Mouse (Mus musculus) liver, postnatal 0 days (tissue): ENCODE results near the gene Npffr2. TPM values are rescaled to one million over a fixed set of nuclear protein-coding genes. Genes with fewer than 3 reads are reported as not detected.

Experiments
- ATAC-seq: fragments of 200-750 bp; cut with Nextera tagmentation; 2 replicates; pipeline ENCODE4 v1.8.0; 2017; ENCODE audit warnings: mild to moderate bottlenecking, moderate library complexity
- DNase-seq: peaks from one replicate; pipeline ENCODE4 v3.0.0-alpha.2; 2016
- H3K27ac ChIP-seq: fragments of 300-500 bp; sonication (generic); 2 replicates; pipeline ENCODE4 v1.5.1; 2014; ENCODE audit warnings: antibody characterized with exemption, moderate library complexity, mild to moderate bottlenecking, low read depth
- H3K27me3 ChIP-seq: fragments of 300-500 bp; sonication (generic); 2 replicates; pipeline ENCODE4 v1.6.1; 2014; ENCODE audit warnings: low read length, control low read depth, mixed read lengths; ENCODE audit not compliant: insufficient read depth
- H3K36me3 ChIP-seq: fragments of 300-500 bp; sonication (generic); replicated peaks from 2 replicates; pipeline ENCODE4 v1.6.1; 2014; ENCODE audit warnings: mild to moderate bottlenecking, control low read depth, low read length, moderate library complexity, mixed read lengths; ENCODE audit not compliant: insufficient read depth
- H3K4me1 ChIP-seq: fragments of 300-500 bp; sonication (generic); 2 replicates; pipeline ENCODE4 v1.6.1; 2014; ENCODE audit warnings: antibody characterized with exemption, mild to moderate bottlenecking, control low read depth; ENCODE audit not compliant: insufficient read depth
- H3K4me2 ChIP-seq: fragments of 300-500 bp; sonication (generic); 2 replicates; pipeline ENCODE4 v1.6.1; 2014; ENCODE audit warnings: low read depth, mild to moderate bottlenecking, low read length, moderate library complexity, mixed read lengths
- H3K4me3 ChIP-seq: fragments of 300-500 bp; sonication (generic); 2 replicates; pipeline ENCODE4 v1.5.1; 2014; ENCODE audit warnings: low read depth, low read length
- H3K9ac ChIP-seq: fragments of 300-500 bp; sonication (generic); replicated peaks from 2 replicates; pipeline ENCODE4 v1.6.1; 2014; ENCODE audit warnings: mild to moderate bottlenecking, moderate library complexity
- H3K9me3 ChIP-seq: fragments of 300-500 bp; sonication (generic); 2 replicates; pipeline ENCODE4 v1.6.1; 2016; ENCODE audit warnings: mild to moderate bottlenecking, control low read depth, low read length, mixed read lengths
- CTCF ChIP-seq: sonication (generic); IDR thresholded peaks from 2 replicates; pipeline ENCODE4 v1.5.1; 2016; ENCODE audit warnings: antibody characterized with exemption, low read depth
- EP300 ChIP-seq: IDR thresholded peaks from 2 replicates; pipeline ENCODE4 v1.6.1; 2016; ENCODE audit warnings: antibody characterized with exemption, low read depth, mild to moderate bottlenecking
- WGBS: fragments of 180-500 bp; shearing (Covaris S2); extraction: QIAGEN DNeasy Blood & Tissue Kit; methylation state at CpG from one replicate; pipeline ENCODE4 v1.1.7; 2014; ENCODE audit not compliant: insufficient replicate concordance; 5-methylcytosine and 5-hydroxymethylcytosine counted together
- polyA plus RNA-seq: library from polyadenylated mRNA; unstranded; fragments of >200 nt; fragmentation: Nextera tagmentation; extraction: Ambion mirVana; gene quantifications from 2 replicates; pipeline ENCODE4 v1.2.1, GENCODE M21; 2015

Npffr2 gene
- polyA plus RNA-seq, 1 experiment from 2014 or later, result not detected

DNA sequence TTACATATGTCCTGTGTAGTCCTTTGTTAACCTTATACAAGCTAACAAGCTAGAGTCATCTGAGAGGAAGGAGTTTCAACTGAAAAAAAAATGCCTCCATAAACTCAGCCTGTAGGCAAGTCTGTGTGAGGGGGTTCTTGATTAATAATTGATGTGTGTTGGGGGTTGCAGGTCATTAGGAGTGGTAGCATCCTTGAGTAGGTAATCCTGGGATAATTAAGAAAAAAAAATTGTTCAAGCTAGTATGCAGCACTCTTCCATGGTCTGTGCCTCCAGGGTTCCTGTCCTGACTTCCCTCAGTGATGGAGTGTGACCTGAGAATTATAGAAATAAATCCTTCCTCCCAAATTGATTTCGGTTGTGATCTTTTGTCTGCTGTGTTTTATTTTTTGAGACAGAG is 52.0 kb downstream of the Npffr2 start:
- no peak overlapping the region for H3K27ac ChIP-seq
- no peak overlapping the region for H3K4me2 ChIP-seq
- no peaks in the 10 kb centered on the region for H3K27me3 ChIP-seq
- TF ChIP-seq CTCF (no peak), EP300 (no peak)
- no peaks in the 10 kb centered on the region for H3K9me3 ChIP-seq
- 77% methylated on average over 1 of the region's 1 CpGs for whole genome bisulfite sequencing
- no peak overlapping the region for H3K9ac ChIP-seq
- H3K36me3 ChIP-seq, result no peaks in the 10 kb centered on the region
- no peak for ATAC-seq
- DNase-seq, result no peak
- H3K4me1 ChIP-seq, result no peaks in the 10 kb centered on the region
- H3K4me3 ChIP-seq, result no peak overlapping the region

DNA sequence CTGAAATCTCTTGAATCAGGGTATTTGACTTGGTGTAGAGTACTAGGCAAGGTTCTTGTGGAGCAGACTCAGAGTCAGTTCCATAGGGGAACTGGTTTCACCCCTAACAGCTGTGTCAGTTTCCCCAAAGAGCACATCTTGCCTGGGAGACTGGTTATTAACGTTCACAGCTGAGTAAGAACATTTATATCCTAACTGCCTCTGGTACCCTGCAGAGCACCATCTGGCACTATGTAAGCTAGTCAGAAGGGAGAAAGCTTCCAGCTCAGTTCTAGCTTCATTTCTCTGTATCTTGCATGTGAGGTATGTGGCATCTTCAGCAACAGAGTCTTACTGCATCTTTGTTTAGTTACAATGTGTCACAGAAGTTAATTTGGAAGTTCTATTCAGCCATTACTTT is 53.9 kb downstream of the Npffr2 start:
- Histone ChIP-seq H3K4me3 (no peak overlapping the region), H3K27ac (no peak overlapping the region), H3K27me3 (no peaks in the 10 kb centered on the region), H3K36me3 (no peaks in the 10 kb centered on the region), H3K4me2 (no peak overlapping the region), H3K9me3 (no peaks in the 10 kb centered on the region), H3K4me1 (no peaks in the 10 kb centered on the region), H3K9ac (no peak overlapping the region)
- no peak for TF ChIP-seq EP300
- WGBS, result 58% methylated on average over 1 of the region's 1 CpGs
- ATAC-seq, result no peak
- DNase-seq, result no peak

DNA sequence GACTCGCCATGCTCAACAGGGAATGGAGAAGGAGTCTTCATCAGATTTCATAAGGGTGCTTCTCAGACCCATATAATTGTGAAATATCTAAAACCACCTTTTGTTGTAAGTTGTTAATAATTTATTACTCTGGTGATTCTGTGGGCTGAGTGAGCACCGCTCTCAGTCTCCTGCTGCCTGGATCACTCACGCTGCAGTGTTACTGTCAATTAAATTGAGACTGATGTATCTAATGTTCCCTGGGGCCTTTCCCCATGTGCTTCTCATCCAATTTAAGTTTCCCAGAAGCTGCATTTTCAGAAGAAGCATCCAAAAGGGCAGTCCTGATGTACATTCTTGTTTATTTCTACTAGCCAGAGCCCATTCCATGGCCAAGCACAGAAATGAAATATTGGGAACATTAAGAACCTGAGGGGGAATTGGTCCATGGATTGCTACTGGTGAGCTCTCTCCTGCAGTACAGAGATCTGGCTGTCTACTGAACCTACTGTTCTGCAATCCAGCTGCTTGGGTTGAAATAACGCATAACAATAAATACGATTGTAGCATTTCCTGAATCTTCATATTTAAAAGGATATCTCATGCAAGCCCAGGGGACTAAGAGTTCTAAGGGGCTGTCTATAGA is 54.6 kb downstream of the Npffr2 start:
- ATAC-seq, result no peak
- H3K9me3 ChIP-seq, result no peaks in the 10 kb centered on the region
- 79% methylated on average over 5 of the region's 5 CpGs for WGBS

DNA sequence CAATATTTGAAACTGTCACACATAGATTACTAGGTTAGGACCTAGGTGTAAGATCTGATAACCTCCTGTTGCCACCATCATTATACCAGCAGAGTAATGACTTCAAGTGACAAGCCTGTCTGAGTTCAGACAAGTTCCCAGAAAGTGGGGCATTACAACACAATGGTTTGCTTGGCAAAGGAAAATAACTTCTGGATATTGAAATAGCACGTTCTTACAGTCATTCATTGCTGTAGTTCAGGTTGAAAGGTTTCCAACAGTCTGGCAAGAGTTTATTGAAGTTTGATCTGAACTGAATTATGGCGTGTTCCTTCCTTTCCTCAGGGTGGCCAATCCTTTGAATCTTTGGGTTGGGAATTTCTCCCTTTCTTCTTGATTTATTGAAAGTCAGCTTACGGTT is 57.8 kb downstream of the Npffr2 start:
- H3K27me3 ChIP-seq, result no peaks in the 10 kb centered on the region
- 64% methylated on average over 3 of the region's 3 CpGs for WGBS
- H3K4me1 ChIP-seq, result no peaks in the 10 kb centered on the region
- no peak overlapping the region for H3K27ac ChIP-seq
- no peak overlapping the region for H3K4me2 ChIP-seq
- H3K4me3 ChIP-seq, result no peak overlapping the region
- no peaks in the 10 kb centered on the region for H3K9me3 ChIP-seq
- ATAC-seq (no peak), DNase-seq (no peak)
- H3K9ac ChIP-seq, result no peak overlapping the region
- H3K36me3 ChIP-seq, result no peaks in the 10 kb centered on the region
- TF ChIP-seq CTCF, result no peak
- no peak for TF ChIP-seq EP300

More for the DNA sequence above, 54.6 kb downstream of the Npffr2 start:
- TF ChIP-seq EP300, result no peak
- TF ChIP-seq CTCF, result no peak
- H3K9ac ChIP-seq, result no peak overlapping the region
- H3K27me3 ChIP-seq, result no peaks in the 10 kb centered on the region
- no peak overlapping the region for H3K27ac ChIP-seq
- no peak for DNase-seq
- no peaks in the 10 kb centered on the region for H3K36me3 ChIP-seq
- H3K4me2 ChIP-seq, result no peak overlapping the region
- H3K4me3 ChIP-seq, result no peak overlapping the region
- no peaks in the 10 kb centered on the region for H3K4me1 ChIP-seq

DNA sequence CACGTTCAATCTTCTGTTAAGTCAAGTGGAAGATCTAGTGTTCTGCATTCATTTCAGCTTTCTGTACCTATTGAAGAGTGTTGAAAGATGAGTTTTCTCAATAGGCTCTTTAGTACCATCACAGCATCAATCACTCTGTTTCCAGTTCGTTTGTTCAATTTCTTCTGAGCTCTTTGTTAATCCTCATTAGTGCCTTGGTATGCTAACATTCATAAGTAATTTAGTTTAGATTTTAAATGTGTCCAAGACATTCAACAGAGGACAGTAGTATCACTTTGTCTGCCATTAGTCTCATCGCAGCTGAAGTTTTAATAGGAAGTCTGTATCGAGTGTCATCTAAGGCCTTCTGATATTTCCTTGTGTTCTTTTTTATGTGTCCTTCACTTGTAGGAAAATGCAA is 65.1 kb downstream of the Npffr2 start:
- no peaks in the 10 kb centered on the region for H3K27me3 ChIP-seq
- H3K4me1 ChIP-seq, result no peaks in the 10 kb centered on the region
- H3K4me2 ChIP-seq, result no peak overlapping the region
- 70% methylated on average over 4 of the region's 4 CpGs for WGBS
- H3K4me3 ChIP-seq, result no peak overlapping the region
- ATAC-seq, result no peak
- no peak for DNase-seq
- no peaks in the 10 kb centered on the region for H3K36me3 ChIP-seq
- TF ChIP-seq EP300 (no peak), CTCF (no peak)
- no peak overlapping the region for H3K9ac ChIP-seq
- H3K9me3 ChIP-seq, result no peaks in the 10 kb centered on the region
- no peak overlapping the region for H3K27ac ChIP-seq

DNA sequence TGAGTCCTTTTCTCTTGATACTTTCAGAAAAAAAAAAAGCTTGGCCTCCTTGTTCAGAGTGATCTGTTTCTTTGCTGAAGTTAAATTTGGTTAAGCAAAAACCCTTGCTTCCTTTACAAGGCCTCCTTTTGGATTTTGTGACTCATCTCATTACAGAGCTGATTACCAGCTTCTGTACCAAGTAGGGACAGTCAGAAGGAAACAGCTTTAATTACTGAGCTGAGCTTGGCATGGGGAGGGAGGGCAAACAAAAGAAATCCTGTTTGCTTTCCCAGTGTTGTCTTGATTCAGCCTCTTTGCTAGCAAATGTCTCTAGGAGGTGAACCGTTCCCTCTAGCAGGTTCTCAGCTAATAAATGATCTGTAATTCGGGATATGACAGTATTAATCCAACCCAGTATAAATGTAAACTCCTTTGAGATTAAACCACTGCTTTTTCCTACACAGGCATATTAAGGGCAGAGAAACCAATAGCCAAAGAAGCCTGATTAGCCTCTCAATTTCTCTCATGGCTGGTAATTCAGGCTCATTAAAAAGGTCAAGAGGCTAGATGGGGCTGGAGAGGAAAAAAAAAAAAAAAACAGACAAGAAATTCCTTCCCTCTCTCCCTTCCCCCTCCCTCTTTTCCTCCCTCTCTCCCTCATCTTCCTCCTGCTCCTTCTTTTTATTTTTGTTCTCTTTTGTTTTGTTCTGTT is 84.2 kb downstream of the Npffr2 start:
- no peak overlapping the region for H3K27ac ChIP-seq
- WGBS, result 54% methylated on average over 2 of the region's 2 CpGs
- no peak overlapping the region for H3K4me2 ChIP-seq
- H3K4me3 ChIP-seq, result no peak overlapping the region
- no peak overlapping the region for H3K9ac ChIP-seq
- DNase-seq, result no peak
- TF ChIP-seq CTCF (no peak), EP300 (no peak)
- no peaks in the 10 kb centered on the region for H3K4me1 ChIP-seq
- ATAC-seq, result no peak
- no peaks in the 10 kb centered on the region for H3K27me3 ChIP-seq
- H3K9me3 ChIP-seq, result peaks cover 2% of the 10 kb centered on the region; the same call in 1 of the 2 replicates
- H3K36me3 ChIP-seq, result no peaks in the 10 kb centered on the region
